Mouse (Mus musculus) large intestine, adult 2 months (tissue): ENCODE data around the gene Ddx60. TPM values are rescaled to one million over a fixed set of nuclear protein-coding genes. Genes with fewer than 3 reads are reported as not detected.
"Not testable (repeated sequence)": the region's sequence is repeated elsewhere in the genome, so short reads cannot be mapped to it uniquely, and the experiment has no call there.

ENCODE experiments used
- DNase-seq: peaks from one replicate; pipeline ENCODE4 v3.0.0-alpha.2; 2012; ENCODE audit warnings: low read depth, low spot score
- WGBS: fragments of 180-500 bp; shearing (Covaris S2); methylation state at CpG from one replicate; pipeline ENCODE4 v1.1.7; 2018; 5-methylcytosine and 5-hydroxymethylcytosine counted together
- polyA plus RNA-seq: library from polyadenylated mRNA; depleted of rRNA; stranded (reverse); fragments of >200 nt; gene quantifications from 2 replicates; pipeline ENCODE4 v1.2.3, GENCODE M21; 2012; rRNA removed

The Ddx60 gene
- 0.99 and 4.5 TPM in 2 replicates for polyA plus RNA-seq

- 3% methylated on average over 22 of the region's 22 CpGs for WGBS
- DNase-seq = no peak
Measured at GRCm38 (mm10) chr8:61927777-61928494, at the start of gene Ddx60. TSS of gene Ddx60 (plus strand) at chr8:61928087.

- WGBS = 54% methylated on average over 2 of the region's 2 CpGs
Measured at GRCm38 (mm10) chr8:61894062-61894461, 33.8 kb upstream of the Ddx60 start.

GRCm38 (mm10) chr8:61896742-61897141, 31.1 kb upstream of the Ddx60 start:
- WGBS = 87% methylated on average over 1 of the region's 1 CpGs
- DNase-seq = no peak

More at GRCm38 (mm10) chr8:61894062-61894461, 33.8 kb upstream of the Ddx60 start:
- no peak for DNase-seq

DNA sequence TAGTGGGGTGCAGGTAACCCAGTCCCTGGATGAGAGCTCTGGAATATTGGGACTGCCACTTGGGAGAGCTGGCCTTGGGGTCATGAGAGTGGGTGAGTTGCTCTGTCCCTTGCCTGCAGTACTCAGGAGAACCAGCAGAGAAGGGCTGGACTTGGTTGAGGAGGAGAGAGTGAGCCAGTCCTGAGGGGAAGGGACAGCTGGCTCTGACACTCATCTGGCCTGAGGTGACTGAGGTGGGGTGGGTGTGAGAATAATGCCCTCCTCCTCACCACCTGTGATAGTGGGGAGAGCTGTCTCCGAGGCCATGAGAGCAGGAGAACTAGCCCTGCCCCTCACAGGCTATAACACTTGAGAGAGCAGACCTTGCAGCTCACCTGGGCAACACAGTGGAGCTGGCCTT, 30.5 kb upstream of the Ddx60 start:
- no peak for DNase-seq
- WGBS = 78% methylated on average over 1 of the region's 1 CpGs

GRCm38 (mm10) chr8:61901028-61901717, 26.7 kb upstream of the Ddx60 start:
- WGBS = 74% methylated on average over 6 of the region's 6 CpGs
- DNase-seq = no peak

DNA sequence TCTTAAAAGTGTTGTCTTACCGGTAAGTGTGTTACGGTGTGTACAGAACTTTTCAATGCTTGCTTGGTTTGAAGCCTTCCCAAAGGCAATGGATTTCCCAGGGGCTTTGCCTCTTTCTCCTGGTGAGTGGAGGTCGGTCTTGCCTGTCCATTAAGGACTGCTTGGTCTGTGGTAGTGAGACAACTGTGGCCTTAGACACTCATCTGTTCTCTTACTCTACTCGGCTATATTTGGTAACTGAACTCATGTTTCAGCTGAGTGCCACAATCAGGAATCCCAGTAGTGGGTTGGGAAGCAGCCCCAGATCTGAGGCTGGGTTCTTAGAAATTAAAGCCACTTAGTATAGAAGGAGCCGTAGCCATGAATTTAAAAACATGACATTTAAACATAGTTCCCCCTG, 25.4 kb upstream of the Ddx60 start, which contains the start of gene Palld:
Gene Palld, minus strand, starts transcription at position 170 of the 400 bp plus-strand sequence.
- 84% methylated on average over 5 of the region's 5 CpGs for WGBS
- DNase-seq = no peak

DNA sequence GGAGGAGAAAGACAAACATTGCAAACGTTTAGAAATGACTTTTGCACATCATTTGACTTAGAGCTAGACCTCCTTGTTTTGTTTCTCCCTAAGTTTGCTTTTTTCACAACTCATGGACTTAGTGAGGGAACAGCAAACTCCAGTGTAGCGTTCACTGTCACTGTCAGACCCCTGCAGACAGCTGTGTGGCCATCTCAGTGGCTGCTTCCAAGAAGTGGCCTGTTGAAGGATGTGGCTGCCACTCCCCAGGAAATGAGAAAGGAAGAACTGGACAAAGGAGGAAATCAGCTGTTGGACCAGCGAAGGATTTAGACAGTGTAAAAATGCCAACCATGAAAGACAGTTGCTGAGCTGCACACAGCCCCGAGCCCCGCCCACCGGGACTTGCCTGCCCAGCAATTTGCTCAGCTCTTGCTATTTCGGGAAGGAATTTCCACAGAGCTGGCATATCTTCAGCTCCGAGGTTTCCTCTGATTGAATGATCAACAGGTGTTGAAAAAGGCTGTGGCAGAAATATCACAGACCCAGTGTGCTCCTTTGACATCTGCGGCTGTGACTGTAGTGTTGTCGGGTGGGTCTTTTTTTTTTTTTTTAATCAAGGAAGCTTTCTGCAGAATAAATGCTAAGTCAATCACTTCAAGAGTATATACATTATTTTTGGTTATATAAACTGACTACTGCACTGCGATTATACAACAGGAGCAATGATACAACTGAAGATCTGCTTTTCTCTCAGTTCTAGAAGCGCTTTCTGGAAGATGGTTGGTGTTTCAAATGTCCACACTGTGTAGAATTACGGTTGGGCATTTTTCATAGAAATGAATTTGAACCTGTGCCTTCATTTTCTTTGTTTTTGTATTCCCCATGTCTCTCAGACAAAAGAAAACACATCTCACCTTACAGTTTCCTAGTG, 19.3 kb upstream of the Ddx60 start:
- no peak for DNase-seq
- 29% methylated on average over 13 of the region's 13 CpGs for WGBS

- WGBS = 40% methylated on average over 3 of the region's 3 CpGs
- no peak for DNase-seq
Measured at GRCm38 (mm10) chr8:61909313-61909712, 18.6 kb upstream of the Ddx60 start.

- DNase-seq = no peak
- WGBS = 94% methylated on average over 5 of the region's 5 CpGs
Measured at GRCm38 (mm10) chr8:61912817-61913216, 15.1 kb upstream of the Ddx60 start.

GRCm38 (mm10) chr8:61913957-61914356, 13.9 kb upstream of the Ddx60 start:
- DNase-seq = no peak
- WGBS = 59% methylated on average over 9 of the region's 9 CpGs

DNA sequence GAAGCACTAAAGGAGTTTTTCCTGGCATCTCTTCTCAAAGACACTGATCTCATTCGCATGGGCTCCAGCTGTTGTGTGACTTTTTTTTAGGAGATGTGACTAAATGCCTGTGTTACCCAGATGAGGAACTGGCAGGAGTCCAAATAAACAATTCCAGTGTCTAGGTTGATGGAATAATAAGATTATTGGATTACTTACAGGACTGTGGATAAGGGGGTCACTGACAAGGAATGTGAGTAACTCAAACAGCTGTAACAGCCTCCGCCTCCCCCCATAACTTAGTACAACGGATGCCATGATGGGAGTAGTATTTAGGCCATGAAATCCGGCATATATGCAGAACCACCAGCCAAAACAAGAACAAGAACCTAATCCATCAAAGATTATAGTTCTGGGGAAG, 10.6 kb upstream of the Ddx60 start:
- WGBS = 85% methylated on average over 4 of the region's 4 CpGs
- DNase-seq = no peak

- no peak for DNase-seq
- 96% methylated on average over 2 of the region's 2 CpGs for WGBS
Measured at GRCm38 (mm10) chr8:61919145-61919788, 8.6 kb upstream of the Ddx60 start.

- DNase-seq = no peak
- WGBS = 32% methylated on average over 7 of the region's 7 CpGs
Measured at GRCm38 (mm10) chr8:61920389-61920788, 7.5 kb upstream of the Ddx60 start.

GRCm38 (mm10) chr8:61921454-61922054, 6.3 kb upstream of the Ddx60 start:
- 75% methylated on average over 10 of the region's 10 CpGs for WGBS
- DNase-seq = no peak

DNA sequence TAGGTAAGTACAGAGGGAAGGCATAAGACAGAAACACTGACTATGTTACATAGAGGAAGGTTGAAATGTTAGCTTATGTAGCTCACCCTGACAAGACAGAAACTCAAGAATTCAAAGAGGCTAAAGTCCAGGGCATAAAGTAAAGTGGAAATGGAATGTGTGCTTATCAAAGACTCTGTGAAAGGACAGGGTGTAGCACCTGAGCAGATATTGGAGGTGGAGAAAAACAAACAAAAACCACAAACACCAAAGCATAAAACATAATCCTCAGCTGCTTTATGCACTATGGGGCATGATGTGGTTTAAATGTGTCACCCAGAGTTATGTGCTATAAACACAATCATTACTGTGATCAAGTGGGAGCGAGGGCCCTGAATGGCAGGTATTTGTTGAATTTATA, 3.4 kb upstream of the Ddx60 start:
- no peak for DNase-seq
- WGBS = 55% methylated on average over 1 of the region's 1 CpGs

DNA sequence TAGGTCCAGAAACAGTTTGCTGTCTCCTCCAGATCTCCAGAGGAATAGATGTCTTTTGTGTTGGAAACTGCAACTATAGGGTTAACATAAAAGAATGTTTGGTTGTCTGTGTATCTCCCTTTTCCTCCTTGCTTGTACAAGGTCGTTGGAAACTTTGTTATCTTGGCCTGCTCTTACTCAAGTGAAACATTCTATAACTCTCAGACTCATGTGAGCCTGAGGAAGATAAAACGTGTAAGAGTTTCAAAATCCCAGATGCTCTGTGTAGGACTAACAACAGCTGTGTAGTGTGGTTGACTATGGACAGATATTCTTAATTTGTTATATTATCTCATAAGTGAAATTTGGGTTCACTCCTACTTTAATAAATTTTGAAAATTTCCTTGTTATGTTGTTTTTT, 5.4 kb downstream of the Ddx60 start:
- no peak for DNase-seq
- 22% methylated on average over 2 of the region's 2 CpGs for WGBS

DNA sequence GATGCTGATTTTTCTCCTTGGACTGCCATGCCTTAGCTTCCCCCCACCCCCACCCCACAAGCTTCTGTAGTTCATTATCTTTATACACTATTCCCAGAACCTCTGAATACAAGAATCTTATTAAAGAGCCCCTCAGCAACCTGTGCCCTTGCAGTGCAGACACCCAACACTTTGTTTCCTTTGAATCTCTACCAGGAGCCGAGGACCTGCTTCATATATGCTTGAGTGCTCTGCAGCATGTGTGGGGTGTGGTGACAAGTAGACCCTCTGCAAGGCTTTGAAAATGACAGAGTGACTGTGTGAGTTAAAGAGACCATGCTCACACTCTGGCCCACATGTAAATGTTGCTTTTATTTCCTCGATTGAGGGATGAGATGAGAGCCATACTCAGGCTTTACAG, 9.7 kb downstream of the Ddx60 start:
- DNase-seq = no peak
- 91% methylated on average over 2 of the region's 2 CpGs for WGBS

- 71% methylated on average over 4 of the region's 4 CpGs for WGBS
- DNase-seq = not testable (repeated sequence)
Measured at GRCm38 (mm10) chr8:61964591-61965375, 36.9 kb downstream of the Ddx60 start.
